Mouse (Mus musculus): ENCODE measurements at regions not wholly inside any gene's neighbourhood (a gene's known extent, or its start where the extent isn't known, plus 50 kb on each side); places are given as distances from the start of the nearest gene placed in this dataset.
A peak's percentile ranks its signal among the peaks of the same experiment; 100 is the strongest.

DNA sequence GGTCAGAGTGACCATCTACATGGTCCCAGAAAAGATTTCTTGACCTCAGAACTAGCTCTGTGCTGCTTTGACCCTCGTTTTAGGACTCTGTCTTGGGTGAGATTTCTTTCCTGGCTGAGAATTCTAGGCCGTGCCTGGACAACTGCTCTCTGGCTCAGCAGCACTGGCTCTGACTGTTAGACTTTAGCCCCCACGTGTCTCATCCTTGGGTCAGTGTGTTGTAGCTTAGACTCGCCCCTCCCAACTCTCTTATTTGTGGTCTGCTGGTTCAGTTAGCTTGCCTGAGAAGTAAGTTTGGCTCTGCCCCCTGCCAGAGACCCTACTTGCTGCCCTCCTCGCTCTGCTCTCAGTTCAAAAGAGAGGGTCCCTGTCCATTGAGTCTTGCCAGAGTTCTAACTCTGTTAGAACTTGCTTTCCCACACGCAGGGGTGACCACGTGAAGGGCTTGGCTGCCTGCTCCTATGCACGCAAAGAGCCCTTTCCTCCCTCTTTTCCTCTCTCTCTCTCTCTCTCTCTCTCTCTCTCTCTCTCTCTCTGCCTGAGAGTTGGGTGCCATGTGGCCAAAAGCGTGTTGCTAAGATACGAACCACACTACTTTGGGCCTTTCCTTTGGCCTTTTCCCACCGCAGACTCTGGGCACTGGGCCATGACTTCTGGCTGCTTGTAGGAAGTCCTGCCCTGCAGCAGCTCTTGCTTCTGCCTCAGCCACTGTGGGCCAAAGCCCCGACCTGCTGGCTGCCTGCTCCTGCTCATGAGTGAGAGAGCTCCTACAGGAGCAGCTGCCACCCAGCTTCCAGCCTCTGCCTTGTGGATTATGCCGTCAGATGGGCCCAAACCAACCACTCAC is 344.2 kb upstream of the Amot start:
- DNase-seq (ENCODE audit: low spot score in 2 of 2), result peak; percentile 23 to 33

DNA sequence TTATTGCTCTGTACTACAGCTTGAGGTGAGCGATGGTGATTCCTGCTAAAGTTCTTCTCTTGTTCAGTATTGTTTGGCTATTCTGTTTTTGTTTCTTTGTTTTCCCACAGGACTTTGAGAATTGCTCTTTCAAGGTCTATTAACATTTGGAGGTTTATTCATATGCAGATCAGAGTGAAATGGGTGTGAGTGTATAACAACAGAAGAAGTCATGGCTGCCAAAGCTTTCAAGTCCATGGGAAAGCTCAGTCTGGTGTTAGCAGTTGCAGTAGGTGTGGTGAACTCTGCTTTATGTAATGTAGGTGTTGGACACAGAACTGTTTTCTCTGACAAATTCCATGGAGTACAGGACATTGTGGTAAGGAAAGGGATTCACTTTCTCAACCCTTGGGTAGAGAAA is 328.1 kb upstream of the Amot start:
- DNase-seq (ENCODE audit: low spot score in 2 of 2), result no peak

DNA sequence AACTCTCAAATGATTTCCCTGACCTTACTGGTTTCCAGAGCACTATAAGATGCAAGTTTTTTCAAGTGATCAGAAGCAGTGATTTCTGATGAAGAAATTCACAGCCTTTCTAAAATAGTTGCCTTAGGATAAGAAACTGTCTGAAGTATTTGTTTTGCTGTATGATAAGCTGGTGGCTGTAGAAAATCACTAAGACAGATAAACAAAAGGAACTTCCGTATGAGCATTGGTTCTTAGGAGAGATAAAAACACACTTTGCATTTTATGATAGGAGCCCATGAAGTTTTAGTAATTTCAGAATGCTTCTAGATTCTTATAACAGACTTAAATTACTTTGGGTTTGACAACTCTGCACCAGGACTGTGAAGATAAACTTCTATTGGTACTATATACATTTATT is 308.0 kb upstream of the Amot start:
- DNase-seq (ENCODE audit: low spot score in 2 of 2), result no peak

All from frontal cortex, postnatal 10 days (tissue).